Mouse (Mus musculus) erythroblast, adult 5-6 weeks (primary cell): Measurements from ENCODE around the gene Sned1. TPM values are rescaled to one million over a fixed set of nuclear protein-coding genes. Genes with fewer than 3 reads are reported as not detected.
"Not testable (repeated sequence)": the region's sequence is repeated elsewhere in the genome, so short reads cannot be mapped to it uniquely, and the experiment has no call there.

Experiments used
- ATAC-seq: replicated peaks from 2 replicates; pipeline ENCODE4 v1.8.0; 2016; ENCODE audit warnings: moderate number of reproducible peaks, mild to moderate bottlenecking, moderate TSS enrichment, inconsistent platforms; ENCODE audit not compliant: poor library complexity, low FRiP score, severe bottlenecking
- total RNA-seq, 2 experiments: library from RNA; stranded (forward) in 1 of 2; stranded (reverse) in 1 of 2; fragments of 150-400 nt in 1 of 2; fragments of 200-764, 138-1000 nt in 1 of 2; gene quantifications; 2 replicates each; pipeline versions ENCODE4 v1.2.3 to v1.2.4; 2015 to 2017; ENCODE audit warnings: low replicate concordance in 2 of 2

Gene Sned1
- total RNA-seq (2015; ENCODE audit: low replicate concordance) (0.63 and 1.7 TPM in 2 replicates), total RNA-seq (2017; ENCODE audit: low replicate concordance) (0.09 TPM in 1 of 2 replicates, not detected in the other)

DNA sequence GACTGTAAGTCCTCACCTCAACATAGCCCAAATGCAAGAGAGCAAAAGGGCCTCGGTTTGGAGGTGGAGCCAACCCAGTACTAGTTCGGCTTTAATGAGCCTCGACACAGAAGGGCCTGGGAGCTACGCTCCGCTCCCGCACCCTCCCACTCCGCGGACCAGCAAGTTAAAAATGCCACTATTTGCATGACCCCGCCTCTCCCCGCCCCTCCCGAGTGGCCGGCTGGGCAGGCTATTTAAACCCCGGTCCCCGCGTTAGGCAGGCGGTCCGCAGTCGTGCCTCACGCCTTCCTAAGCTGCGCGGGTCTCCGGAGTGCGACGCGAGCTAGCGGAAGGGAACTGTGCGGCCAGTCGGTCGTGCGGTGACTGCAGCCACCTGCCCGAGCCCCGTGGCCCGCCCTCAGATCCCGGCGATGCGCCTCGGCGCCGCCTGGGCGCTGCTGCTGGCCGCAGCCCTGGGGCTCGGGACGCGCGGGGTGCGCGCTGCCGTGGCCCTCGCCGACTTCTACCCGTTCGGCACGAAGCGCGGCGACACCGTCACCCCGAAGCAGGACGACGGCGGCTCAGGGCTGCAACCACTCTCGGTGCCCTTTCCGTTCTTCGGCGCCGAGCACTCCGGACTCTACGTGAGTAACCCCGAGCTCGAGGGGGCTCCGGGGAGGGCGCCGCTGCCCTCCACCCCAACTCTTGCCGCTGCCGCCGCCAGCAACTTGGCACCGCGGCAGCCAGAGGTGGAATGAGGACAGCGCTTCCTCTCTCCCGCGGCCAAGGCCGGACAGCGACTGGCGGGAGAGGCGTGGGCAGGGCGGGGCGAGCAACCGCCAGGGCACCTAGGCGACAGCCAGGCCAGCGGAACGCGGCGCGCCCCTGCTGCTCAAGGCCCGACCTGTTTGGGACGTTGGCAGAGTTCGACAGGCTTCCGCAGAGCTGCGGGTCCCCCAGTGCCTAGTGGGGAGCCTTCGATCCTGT lies at the start of gene Sned1:
TSS of gene Sned1 (plus strand) at position 266 of the 969 bp plus-strand sequence.
- no peak for ATAC-seq

DNA sequence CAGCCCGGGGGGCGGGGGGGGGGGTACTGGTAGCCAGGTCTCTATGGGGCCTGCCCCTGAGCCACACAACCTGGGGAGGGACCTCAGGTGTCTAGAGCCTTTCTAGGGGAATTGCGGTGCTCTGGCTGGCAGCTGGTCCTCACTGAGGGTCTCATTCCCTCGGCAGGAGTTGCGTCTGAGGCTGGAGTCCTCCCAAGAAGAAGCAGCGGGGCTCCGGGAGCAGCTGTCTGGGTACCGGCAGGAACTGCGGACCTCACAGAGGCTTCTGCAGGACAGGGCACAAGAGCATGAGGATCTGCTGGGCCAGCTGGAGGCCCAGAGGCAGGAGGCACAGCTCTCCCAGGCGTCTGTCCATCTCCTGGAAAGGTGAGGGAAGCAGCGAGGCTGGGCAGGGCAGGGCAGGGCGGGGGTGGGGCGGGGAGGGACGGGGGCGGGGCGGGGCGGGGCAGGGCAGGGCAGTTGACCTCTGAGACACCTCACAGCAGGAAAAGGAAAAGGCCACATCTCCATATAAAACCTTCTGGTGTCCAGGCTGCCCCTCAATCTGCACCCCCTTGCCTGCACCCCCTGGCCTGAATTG lies 44.8 kb upstream of the Sned1 start:
- no peak for ATAC-seq

GRCm38 (mm10) chr1:93194961-93195360 lies 40.7 kb upstream of the Sned1 start:
- no peak for ATAC-seq

DNA sequence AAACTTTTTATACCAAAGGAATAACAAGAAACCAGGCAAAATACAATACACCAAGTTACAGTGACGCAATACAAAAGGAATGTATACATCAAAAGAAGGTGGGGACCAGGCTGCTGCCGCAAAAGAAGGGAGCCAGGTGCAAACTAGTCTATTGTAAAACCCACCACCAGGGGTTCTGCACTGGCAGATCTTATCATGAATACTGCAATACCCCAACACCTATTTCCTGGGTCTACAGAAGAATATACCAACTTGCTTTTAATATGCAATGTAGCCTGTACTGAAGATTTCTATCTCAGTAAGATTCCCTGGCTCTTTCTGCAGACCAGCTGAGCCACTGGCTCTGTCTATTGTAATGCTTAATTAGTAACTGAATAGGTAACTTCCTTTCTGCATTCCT lies 38.2 kb upstream of the Sned1 start:
- not testable (repeated sequence) for ATAC-seq

DNA sequence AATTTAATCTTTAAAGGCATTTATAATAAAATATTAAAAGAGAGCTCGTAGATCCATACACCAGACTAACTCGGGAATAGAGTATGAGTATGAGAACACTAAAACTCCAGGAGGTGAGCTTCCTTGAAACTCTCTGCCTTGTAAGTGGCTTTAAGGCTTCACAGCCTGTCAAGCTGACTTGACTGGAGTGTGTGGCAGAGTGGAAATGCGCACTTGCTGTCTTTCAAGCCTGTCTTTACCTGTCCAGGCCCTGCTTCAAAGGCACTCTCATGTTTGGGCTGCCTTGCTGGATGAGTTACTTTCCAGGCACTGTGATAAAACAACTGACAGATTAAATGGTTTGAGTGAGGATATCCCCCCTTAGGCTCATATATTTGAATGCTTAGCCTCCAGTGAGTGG lies 37.7 kb upstream of the Sned1 start:
- ATAC-seq: no peak

DNA sequence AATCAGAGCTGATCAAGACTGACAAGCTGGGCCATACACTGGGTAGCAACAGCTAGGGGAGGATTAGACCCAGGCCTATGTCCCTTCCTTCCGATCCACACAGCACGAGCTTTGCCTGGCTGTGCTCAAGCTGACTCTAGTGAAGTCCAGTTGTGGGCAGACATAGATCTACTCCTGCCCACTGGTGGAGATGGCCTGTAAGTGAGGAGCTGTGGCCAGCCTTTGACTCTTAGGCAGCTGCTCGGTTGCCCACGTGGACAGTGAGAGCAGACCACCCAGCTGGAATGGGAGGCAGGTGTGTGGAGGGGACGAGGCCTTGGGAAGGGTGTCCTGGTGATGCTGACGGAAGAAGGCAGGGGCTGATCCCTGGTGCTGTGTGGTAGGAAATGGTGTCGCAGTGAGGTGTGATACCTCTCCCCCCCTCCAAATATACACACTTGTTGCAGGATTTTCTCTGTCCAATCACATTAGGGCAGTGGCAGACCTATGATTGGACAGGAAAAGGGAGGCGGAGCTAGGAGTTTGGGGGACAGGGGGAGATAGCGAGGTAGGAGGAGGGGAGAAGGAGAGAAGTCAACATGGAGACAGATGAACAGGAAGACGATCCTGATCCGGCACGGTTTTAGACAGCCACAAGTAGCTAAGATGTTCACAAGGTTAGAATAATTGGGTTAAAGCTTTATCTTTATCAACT lies 29.2 kb upstream of the Sned1 start:
- ATAC-seq: no peak

DNA sequence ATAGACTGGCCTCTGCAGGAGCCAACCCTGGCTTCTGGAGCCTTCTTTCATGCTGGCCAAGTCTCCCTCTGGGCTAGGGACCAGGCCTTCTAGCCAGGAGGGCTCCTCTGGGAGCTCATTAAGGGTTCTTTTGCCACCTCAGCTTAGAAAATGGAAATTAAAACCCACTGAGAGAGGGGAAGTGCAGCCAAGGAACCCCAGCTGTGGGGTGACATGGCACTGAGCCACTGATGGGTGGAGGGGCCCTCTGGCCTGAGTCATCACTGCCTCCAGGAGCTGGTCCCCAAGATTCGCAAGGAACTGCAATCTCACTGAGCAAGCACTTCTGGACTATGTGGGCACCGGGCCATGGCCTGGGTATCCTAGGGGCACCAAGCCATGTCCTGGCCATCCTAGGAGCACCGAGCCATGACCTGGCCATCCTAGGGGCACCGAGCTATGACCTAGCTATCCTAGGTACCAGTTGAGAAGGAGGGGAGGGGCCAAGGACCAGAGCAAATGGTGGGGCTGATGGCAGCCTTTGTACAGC lies 28.0 kb upstream of the Sned1 start:
- no peak for ATAC-seq

DNA sequence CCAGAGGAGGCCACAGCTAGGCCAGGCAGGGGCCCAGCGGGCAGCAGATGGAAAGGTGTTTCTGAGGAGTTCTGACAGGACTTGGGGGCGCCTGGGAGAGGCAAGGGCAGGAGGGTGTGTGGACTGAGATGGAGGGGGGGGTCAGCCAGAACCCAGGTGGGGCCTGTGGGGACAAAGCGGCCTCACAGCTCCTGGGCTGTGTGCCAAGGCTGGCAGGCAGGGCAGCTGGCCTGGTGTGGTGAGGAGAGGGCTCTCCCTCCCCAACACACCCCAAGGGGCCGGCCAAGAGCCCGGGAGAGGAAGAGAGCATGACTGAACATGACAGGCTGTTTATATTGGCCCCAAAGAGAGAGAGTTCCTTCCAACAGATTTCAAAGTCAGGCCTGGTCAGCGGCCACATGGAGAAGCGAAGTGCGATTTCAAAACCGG lies 25.4 kb upstream of the Sned1 start:
- ATAC-seq: no peak

DNA sequence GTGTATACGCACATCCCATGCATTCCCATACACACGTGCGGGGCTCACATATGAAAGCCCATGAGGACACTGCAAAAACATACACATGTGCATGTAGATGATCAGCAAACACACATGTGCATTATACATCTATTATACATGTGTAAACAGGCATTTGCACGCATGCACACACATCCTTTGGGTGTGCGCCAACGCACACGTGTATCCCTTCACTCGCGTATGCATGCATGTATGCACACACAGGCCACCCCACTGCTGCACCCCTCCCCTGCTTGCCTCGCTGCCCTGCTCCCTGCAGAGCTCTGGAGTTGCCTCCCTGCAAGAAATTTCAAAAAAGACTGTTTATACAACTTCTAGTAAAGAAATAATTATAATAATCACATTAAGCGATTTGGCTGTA lies 24.6 kb upstream of the Sned1 start:
- ATAC-seq: no peak

DNA sequence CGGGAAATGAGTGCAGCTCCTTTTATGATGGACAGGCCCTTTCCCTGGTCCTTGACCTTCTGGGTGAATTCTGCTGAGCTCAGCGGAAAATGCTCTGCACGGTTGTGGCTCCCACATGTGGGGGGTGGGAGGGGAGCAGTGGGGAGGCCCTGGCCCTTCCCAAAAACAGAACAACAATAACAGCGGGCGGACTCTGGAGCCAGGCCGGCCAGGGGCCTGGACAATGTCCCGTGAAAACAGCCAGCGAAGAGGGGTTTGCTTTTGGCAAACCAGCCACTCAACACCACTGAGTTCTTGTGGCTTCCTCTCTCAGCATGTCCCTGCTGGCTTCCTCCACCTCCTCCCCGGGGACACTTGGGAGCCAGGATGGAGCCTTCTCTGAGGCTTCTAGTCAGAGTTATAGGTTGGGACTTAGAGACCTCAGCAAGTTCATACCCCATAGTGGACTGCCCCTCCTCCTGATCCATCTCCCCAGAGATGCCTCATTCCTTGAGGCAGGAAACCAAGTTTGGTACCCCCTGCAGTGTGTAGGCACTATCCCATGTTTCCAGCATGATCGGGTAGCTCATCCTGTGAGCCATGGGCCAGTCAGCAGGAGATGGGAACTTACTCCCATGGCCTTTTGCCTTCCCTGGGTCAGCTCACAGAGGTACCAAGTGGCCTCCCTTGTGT lies 24.0 kb upstream of the Sned1 start:
- ATAC-seq: no peak

- ATAC-seq: no peak
Observed at GRCm38 (mm10) chr1:93212441-93212840, 23.2 kb upstream of the Sned1 start.

- no peak for ATAC-seq
Observed at GRCm38 (mm10) chr1:93214612-93215011, 21.0 kb upstream of the Sned1 start.

DNA sequence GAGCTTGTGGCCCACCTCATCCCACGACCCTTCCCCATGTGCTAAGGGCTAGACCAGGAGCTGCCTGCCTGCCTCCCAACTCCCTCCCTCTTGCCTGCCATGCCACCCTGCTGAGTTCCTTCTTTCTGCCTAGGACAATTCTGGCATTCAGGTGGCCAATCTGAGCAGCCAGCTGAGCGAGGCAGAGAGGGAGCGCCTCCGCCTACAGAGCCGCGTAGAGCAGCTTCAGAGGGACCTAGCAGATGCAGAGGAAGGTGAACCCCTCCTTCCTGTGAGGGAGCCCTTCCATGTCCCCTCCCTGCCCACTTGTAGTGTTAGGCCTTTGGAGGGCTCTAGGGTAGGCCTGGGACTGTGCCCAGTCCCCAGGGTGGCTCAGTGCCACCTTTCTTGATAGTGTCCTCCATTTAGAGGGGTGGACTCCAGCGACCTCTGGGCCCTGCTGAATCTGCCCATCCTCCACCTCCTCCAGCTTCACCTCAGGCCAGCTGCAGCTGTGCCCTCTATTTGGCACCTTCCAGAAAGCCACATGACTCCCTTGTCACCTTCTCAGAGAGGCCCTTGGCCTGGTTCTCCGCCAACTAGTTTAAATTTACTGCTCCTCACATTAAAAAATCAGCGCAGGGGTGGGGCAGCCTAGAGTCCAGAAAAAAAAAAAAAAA lies 18.7 kb upstream of the Sned1 start:
- ATAC-seq: no peak

GRCm38 (mm10) chr1:93217530-93217929 lies 18.1 kb upstream of the Sned1 start:
- no peak for ATAC-seq

GRCm38 (mm10) chr1:93220776-93221175 lies 14.9 kb upstream of the Sned1 start:
- ATAC-seq: no peak

DNA sequence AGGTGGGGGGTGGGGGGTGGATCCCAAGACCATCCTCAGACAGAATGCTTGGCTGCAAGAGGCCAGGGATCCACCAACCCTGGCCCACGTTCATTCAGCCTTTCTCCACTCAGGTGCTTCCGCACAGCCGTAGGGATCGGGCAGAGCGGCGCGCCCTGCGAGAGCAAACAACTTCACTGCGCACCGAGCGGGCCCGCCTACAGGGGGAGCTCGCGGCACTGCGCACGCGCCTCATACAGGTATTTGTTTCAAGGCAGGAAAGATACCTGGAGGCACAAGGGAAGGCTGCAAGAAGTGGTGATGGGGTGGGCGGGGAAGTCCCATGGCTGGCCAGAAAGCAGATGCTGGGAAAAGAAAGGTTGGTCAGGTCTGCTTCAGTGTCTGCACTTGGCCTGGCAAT lies 11.7 kb upstream of the Sned1 start:
- ATAC-seq: no peak

DNA sequence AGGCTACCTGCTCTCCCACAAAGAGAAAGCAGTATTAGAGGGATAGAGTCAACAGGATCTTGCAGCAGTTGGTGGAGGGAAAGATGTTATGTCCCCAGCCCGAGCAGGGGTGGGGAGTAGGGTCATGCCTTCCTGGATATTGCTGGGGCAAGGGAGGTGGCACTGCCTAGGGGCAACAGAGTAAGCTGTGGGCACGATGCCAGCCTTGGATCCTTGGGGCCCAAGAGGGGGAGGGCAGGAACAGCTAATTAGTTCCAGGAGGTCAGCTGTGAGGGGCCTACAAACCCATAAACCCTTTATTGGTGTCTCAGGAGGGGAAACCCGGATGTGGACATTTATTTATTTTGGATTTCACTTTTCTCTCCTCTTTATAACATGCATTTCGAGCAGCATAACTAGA lies 10.4 kb upstream of the Sned1 start:
- ATAC-seq: no peak

GRCm38 (mm10) chr1:93225731-93226520 lies 9.7 kb upstream of the Sned1 start:
- ATAC-seq: no peak
